Mouse (Mus musculus) MEL (cell line): ENCODE data around the gene Eef1akmt3.

Experiments used
- CTCF ChIP-seq, 3 experiments: IDR thresholded peaks in 2 of 3; conservative IDR thresholded peaks in 1 of 3; 2 replicates each; pipeline ENCODE4 v1.5.1; 2011 to 2012; ENCODE audit warnings: low read length in 3 of 3, low read depth in 2 of 3, mild to moderate bottlenecking in 2 of 3, improper control_type of control experiment in 1 of 3, inconsistent platforms in 1 of 3, mixed read lengths in 1 of 3, moderate library complexity in 1 of 3; ENCODE audit not compliant: control insufficient read depth in 1 of 3, insufficient read depth in 1 of 3, poor library complexity in 1 of 3, severe bottlenecking in 1 of 3
- SMC3 ChIP-seq: IDR thresholded peaks from 2 replicates; pipeline ENCODE4 v1.6.1; 2011; ENCODE audit warnings: low read depth, low read length, improper control_type of control experiment

DNA sequence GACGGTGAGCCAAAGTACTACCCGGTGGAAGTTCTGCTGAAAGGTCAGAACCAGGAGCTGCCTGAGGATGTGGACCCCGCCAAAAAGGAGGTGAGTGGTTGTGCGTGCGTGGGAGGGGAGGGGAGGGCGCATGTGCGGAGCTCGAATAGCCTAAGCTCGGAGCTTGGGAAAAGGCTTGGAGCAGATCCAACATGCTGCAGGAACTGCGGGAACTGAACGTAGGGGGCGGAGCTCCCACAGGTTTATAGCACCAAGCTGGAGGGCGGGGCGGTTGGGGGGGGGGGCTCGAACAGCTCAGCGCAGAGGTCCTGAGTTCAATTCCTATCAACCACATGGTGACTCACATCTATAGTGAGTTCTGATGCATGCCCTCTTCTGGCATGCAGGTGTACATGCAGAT, 22.9 kb downstream of the Eef1akmt3 start:
- no peak for TF ChIP-seq CTCF (IDR thresholded peaks at IDR 0.05 in 2 of 3, conservative IDR thresholded peaks at IDR 0.05 in 1 of 3; ENCODE audit: control insufficient read depth in 1 of 3, insufficient read depth in 1 of 3, low read depth in 2 of 3, low read length in 3 of 3, poor library complexity in 1 of 3, severe bottlenecking in 1 of 3)
- no peak for TF ChIP-seq SMC3
